8 mouse cellular contexts compared by ENCODE assay signal in genomic region chr5:141240841-141241543, GRCm38 (mm10). TPM values are rescaled to one million over a fixed set of nuclear protein-coding genes. Genes with fewer than 3 reads are reported as not detected.
A peak's percentile ranks its signal among the peaks of the same experiment; 100 is the strongest.
DNase-seq lines count a peak whose midpoint lies in the region; ATAC-seq and TF ChIP-seq lines count a peak whose summit lies in the region.

TSS of gene Sdk1 (plus strand) at chr5:141241490.

- H3K27me3 ChIP-seq in forebrain, embryonic 14.5 days (replicated peaks; ENCODE audit: control insufficient read depth, insufficient read depth, low read length): peaks cover 36% of the 10 kb centered on the region
- H3K27me3 ChIP-seq in heart, postnatal 0 days (ENCODE audit: control insufficient read depth, insufficient read depth, low read length): peaks cover 17% of the 10 kb centered on the region; the same call in 1 of the 2 replicates
- peaks cover 31% of the 10 kb centered on the region for H3K27me3 ChIP-seq in liver, embryonic 14.5 days (ENCODE audit: control insufficient read depth, insufficient read depth, low read length)
- peaks cover 29% of the 10 kb centered on the region for H3K27me3 ChIP-seq in neural tube, embryonic 12.5 days (replicated peaks)
- 0 out of 2 replicates have a peak, but pooled peaks cover 12% of the 10 kb centered on the region for H3K27me3 ChIP-seq in stomach, embryonic 16.5 days (ENCODE audit: control insufficient read depth, insufficient read depth, low read length)

- peak within 1 kb of the TSS; percentile 89 for H3K4me2 ChIP-seq in forebrain, embryonic 14.5 days (ENCODE audit: low read length)
- H3K4me2 ChIP-seq in heart, postnatal 0 days (ENCODE audit: low read depth, low read length): peak within 1 kb of the TSS; percentile 99
- H3K4me2 ChIP-seq in liver, embryonic 14.5 days (ENCODE audit: low read depth): peak within 1 kb of the TSS; percentile 56
- peak within 1 kb of the TSS; percentile 97 for H3K4me2 ChIP-seq in neural tube, embryonic 12.5 days (replicated peaks)
- H3K4me2 ChIP-seq in stomach, embryonic 16.5 days (ENCODE audit: low read depth, low read length): peak within 1 kb of the TSS; percentile 89

- peaks cover 17% of the 10 kb centered on the region for H3K4me1 ChIP-seq in forebrain, embryonic 14.5 days (ENCODE audit: control insufficient read depth, insufficient read depth, low read length)
- peaks cover 13% of the 10 kb centered on the region for H3K4me1 ChIP-seq in heart, postnatal 0 days (ENCODE audit: control insufficient read depth, insufficient read depth)
- H3K4me1 ChIP-seq in liver, embryonic 14.5 days (replicated peaks; ENCODE audit: control insufficient read depth in 2 of 2, insufficient read depth in 2 of 2, low read length in 1 of 2): 0 out of 4 replicates have a peak, but pooled peaks cover 0 to 2% of the 10 kb centered on the region in 2 experiments
- H3K4me1 ChIP-seq in neural tube, embryonic 12.5 days: peaks cover 34% of the 10 kb centered on the region
- peaks cover 29% of the 10 kb centered on the region for H3K4me1 ChIP-seq in stomach, embryonic 16.5 days (ENCODE audit: control insufficient read depth, insufficient read depth, low read length)

- 0% methylated on average over 56 of the region's 77 CpGs for WGBS in forebrain, embryonic 14.5 days
- under 1% methylated on average over 58 of the region's 77 CpGs for WGBS in heart, postnatal 0 days
- WGBS in liver, embryonic 14.5 days (ENCODE audit: insufficient replicate concordance): 1% methylated on average over 75 of the region's 77 CpGs
- WGBS in neural tube, embryonic 12.5 days: under 1% methylated on average over 63 of the region's 77 CpGs
- 0% methylated on average over 77 of the region's 77 CpGs for WGBS in stomach, embryonic 16.5 days

- peak; percentile 79 to 84 for DNase-seq in CD8-positive naive resting alpha-beta T cell, adult 2 months (ENCODE audit: low read depth in 2 of 2, low spot score in 2 of 2)
- peak; percentile 65 for DNase-seq in c-Kit-positive CD71-positive TER-119-positive erythroid progenitor cells, embryonic 14.5 days (ENCODE audit: low spot score)
- DNase-seq in forebrain, embryonic 14.5 days (ENCODE audit: low spot score): peak; percentile 97
- peak; percentile 90 for DNase-seq in heart, postnatal 0 days (ENCODE audit: low spot score)
- peak; percentile 96 to 99 for DNase-seq in kidney, postnatal 36 days
- peak; percentile 58 to 66 (median 61) for DNase-seq in liver, embryonic 14.5 days (ENCODE audit: low read depth in 3 of 3, low spot score in 3 of 3)

- 0 out of 2 replicates have a peak within 1 kb of the TSS, but pooled peaks have one; percentile 27 for H3K27ac ChIP-seq in forebrain, embryonic 14.5 days (ENCODE audit: low read depth, low read length)
- peak within 1 kb of the TSS; percentile 58 for H3K27ac ChIP-seq in heart, postnatal 0 days (ENCODE audit: low read depth)
- H3K27ac ChIP-seq in liver, embryonic 14.5 days: no peak within 1 kb of the TSS
- no peak within 1 kb of the TSS for H3K27ac ChIP-seq in neural tube, embryonic 12.5 days
- H3K27ac ChIP-seq in stomach, embryonic 16.5 days (ENCODE audit: low read length): peak within 1 kb of the TSS; percentile 43; the same call in 1 of the 2 replicates

- peak within 1 kb of the TSS; percentile 56 for H3K4me3 ChIP-seq in forebrain, embryonic 14.5 days (ENCODE audit: low read depth, low read length)
- peak within 1 kb of the TSS; percentile 71 for H3K4me3 ChIP-seq in heart, postnatal 0 days (ENCODE audit: low read depth, low read length)
- H3K4me3 ChIP-seq in liver, embryonic 14.5 days (ENCODE audit: insufficient read depth in 1 of 2, low read depth in 2 of 2, low read length in 2 of 2): peak within 1 kb of the TSS; percentile 40 to 53
- H3K4me3 ChIP-seq in neural tube, embryonic 12.5 days: peak within 1 kb of the TSS; percentile 77
- H3K4me3 ChIP-seq in stomach, embryonic 16.5 days (replicated peaks; ENCODE audit: low read length): peak within 1 kb of the TSS; percentile 72

- H3K9ac ChIP-seq in forebrain, embryonic 14.5 days (ENCODE audit: low read length): peak within 1 kb of the TSS; percentile 62
- H3K9ac ChIP-seq in heart, postnatal 0 days (replicated peaks; ENCODE audit: low read depth, low read length): peak within 1 kb of the TSS; percentile 83
- no peak within 1 kb of the TSS for H3K9ac ChIP-seq in liver, embryonic 14.5 days (replicated peaks)
- H3K9ac ChIP-seq in neural tube, embryonic 12.5 days: peak within 1 kb of the TSS; percentile 80
- peak within 1 kb of the TSS; percentile 88 for H3K9ac ChIP-seq in stomach, embryonic 16.5 days (ENCODE audit: low read length)

- TF ChIP-seq CTCF in heart, postnatal 0 days (IDR thresholded peaks at IDR 0.05; ENCODE audit: low read depth): peak; percentile 63
- peak; percentile 51 for TF ChIP-seq CTCF in liver, embryonic 14.5 days (IDR thresholded peaks at IDR 0.05; ENCODE audit: low read depth)

- H3K36me3 ChIP-seq in forebrain, embryonic 14.5 days (ENCODE audit: control insufficient read depth, insufficient read depth, low read length): no peaks in the 10 kb centered on the region
- H3K36me3 ChIP-seq in heart, postnatal 0 days (replicated peaks; ENCODE audit: control insufficient read depth, insufficient read depth, low read length): no peaks in the 10 kb centered on the region
- no peaks in the 10 kb centered on the region for H3K36me3 ChIP-seq in liver, embryonic 14.5 days (replicated peaks; ENCODE audit: control insufficient read depth, insufficient read depth, low read depth)
- H3K36me3 ChIP-seq in neural tube, embryonic 12.5 days: no peaks in the 10 kb centered on the region
- H3K36me3 ChIP-seq in stomach, embryonic 16.5 days (ENCODE audit: control insufficient read depth, insufficient read depth, low read length): no peaks in the 10 kb centered on the region

- TF ChIP-seq EP300 in heart, postnatal 0 days (IDR thresholded peaks at IDR 0.05; ENCODE audit: low read depth): no peak
- TF ChIP-seq EP300 in liver, embryonic 14.5 days (IDR thresholded peaks at IDR 0.05; ENCODE audit: low read depth): no peak

- H3K9me3 ChIP-seq in forebrain, embryonic 14.5 days (replicated peaks; ENCODE audit: control insufficient read depth, low read length): no peaks in the 10 kb centered on the region
- H3K9me3 ChIP-seq in heart, postnatal 0 days (replicated peaks; ENCODE audit: control insufficient read depth, low read length): no peaks in the 10 kb centered on the region
- no peaks in the 10 kb centered on the region for H3K9me3 ChIP-seq in liver, embryonic 14.5 days (ENCODE audit: control insufficient read depth, low read length)
- no peaks in the 10 kb centered on the region for H3K9me3 ChIP-seq in neural tube, embryonic 12.5 days
- H3K9me3 ChIP-seq in stomach, embryonic 16.5 days (replicated peaks; ENCODE audit: control insufficient read depth, low read length): no peaks in the 10 kb centered on the region

- peak; percentile 97 for ATAC-seq in forebrain, embryonic 14.5 days
- ATAC-seq in heart, postnatal 0 days (ENCODE audit: insufficient read depth, low read depth): peak; percentile 97
- peak; percentile 90 for ATAC-seq in liver, embryonic 14.5 days (ENCODE audit: insufficient read depth)
- ATAC-seq in neural tube, embryonic 12.5 days (ENCODE audit: low FRiP score, low read depth): peak; percentile 92
- peak; percentile 97 for ATAC-seq in stomach, embryonic 16.5 days (ENCODE audit: insufficient read depth, low FRiP score)

RNA-seq across cellular contexts. Expression of gene Sdk1, which starts in this region (rescaled TPM):
- polyA plus RNA-seq in forebrain, embryonic 14.5 days (2014; fragmentation: Nextera tagmentation; extraction: Ambion mirVana): 1.1 and 1.2 TPM in 2 replicates
- total RNA-seq in heart, postnatal 0 days (2014; rRNA removed; ENCODE audit: low replicate concordance): 8.4 and 8.5 TPM in 2 replicates
- polyA plus RNA-seq in heart, postnatal 0 days (2015; fragmentation: Nextera tagmentation; extraction: Ambion mirVana): 0.59 and 0.62 TPM in 2 replicates
- polyA plus RNA-seq in liver, embryonic 14.5 days (2012; rRNA removed): 0.19 and 0.25 TPM in 2 replicates
- 0.01 and 0.15 TPM in 2 replicates for polyA plus RNA-seq in liver, embryonic 14.5 days (2014; fragmentation: Nextera tagmentation; extraction: Ambion mirVana)
- polyA plus RNA-seq in neural tube, embryonic 12.5 days (2016; fragmentation: Nextera tagmentation; extraction: Ambion mirVana): 3.8 and 4.7 TPM in 2 replicates
- 3.2 and 3.4 TPM in 2 replicates for polyA plus RNA-seq in stomach, embryonic 16.5 days (2015; fragmentation: Nextera tagmentation; extraction: Ambion mirVana)

Comparison
In these comparisons a context has a peak if more than half of its experiments do, and no peak if none do; other contexts are left out.
1. Peak in DNase-seq, ATAC-seq, H3K4me3 ChIP-seq and H3K4me2 ChIP-seq in liver, embryonic 14.5 days; RNA of the gene not detected or under 1 TPM.
2. H3K27ac ChIP-seq: peak in forebrain, embryonic 14.5 days (single experiment), heart, postnatal 0 days (single experiment) and stomach, embryonic 16.5 days (single experiment); none in liver, embryonic 14.5 days (single experiment) and neural tube, embryonic 12.5 days (single experiment).
3. Peak in every context shown above with its lines, with median percentiles within 50 percentile points of each other: DNase-seq, ATAC-seq, H3K4me2 ChIP-seq and H3K4me3 ChIP-seq.